Comparison of ENCODE assay signal across 8 mouse cellular contexts in genomic region chr19:34526321-34526923, GRCm38 (mm10). TPM values are rescaled to one million over a fixed set of nuclear protein-coding genes. Genes with fewer than 3 reads are reported as not detected.
DNase-seq lines count a peak whose midpoint lies in the region; ATAC-seq and TF ChIP-seq lines count a peak whose summit lies in the region.

No protein-coding gene starts in this region.

- peak overlapping the region; percentile 81 for H3K9ac ChIP-seq in heart, embryonic 12.5 days

- H3ac ChIP-seq in myocyte (ENCODE audit: control insufficient read depth, insufficient read length): no peak overlapping the region

- peak; percentile 28 to 62 for DNase-seq in heart, adult 18-20 months
- no peak for DNase-seq in heart, postnatal 4 days
- DNase-seq in brain, adult 2 months (ENCODE audit: low read depth, low spot score): peak; percentile 41
- no peak for DNase-seq in limb, embryonic 10.5 days (ENCODE audit: low spot score)
- DNase-seq in gastrocnemius, postnatal 25 days: no peak
- DNase-seq in layer of hippocampus, postnatal 10 days (ENCODE audit: low spot score in 2 of 2): no peak

- peaks cover 13% of the 10 kb centered on the region for H3K4me1 ChIP-seq in heart, embryonic 12.5 days (replicated peaks)
- H3K4me1 ChIP-seq in limb, embryonic 10.5 days: peaks cover 22% of the 10 kb centered on the region

- no peaks in the 10 kb centered on the region for H3K27me3 ChIP-seq in heart, embryonic 12.5 days (replicated peaks)
- no peaks in the 10 kb centered on the region for H3K27me3 ChIP-seq in limb, embryonic 10.5 days (ENCODE audit: low read depth, poor library complexity, severe bottlenecking)
- peaks cover 5% of the 10 kb centered on the region for H3K27me3 ChIP-seq in myocyte (ENCODE audit: control insufficient read depth, insufficient read depth, insufficient read length)

- H3K27ac ChIP-seq in heart, embryonic 12.5 days (ENCODE audit: poor library complexity, severe bottlenecking): peak overlapping the region; percentile 58; the same call in 1 of the 2 replicates
- H3K27ac ChIP-seq in limb, embryonic 10.5 days: peak overlapping the region; percentile 87

- no peaks in the 10 kb centered on the region for H3K79me2 ChIP-seq in myocyte (ENCODE audit: control insufficient read depth, insufficient read depth)

- no peaks in the 10 kb centered on the region for H3K9me3 ChIP-seq in heart, embryonic 12.5 days (replicated peaks)
- no peaks in the 10 kb centered on the region for H3K9me3 ChIP-seq in limb, embryonic 10.5 days (replicated peaks)

- H3K36me3 ChIP-seq in heart, embryonic 12.5 days: peaks cover 4% of the 10 kb centered on the region; the same call in 1 of the 2 replicates
- peaks cover 5% of the 10 kb centered on the region; the same call in 1 of the 2 replicates for H3K36me3 ChIP-seq in limb, embryonic 10.5 days
- no peaks in the 10 kb centered on the region for H3K36me3 ChIP-seq in myocyte (ENCODE audit: control insufficient read depth, insufficient read depth)

- H3K4me3 ChIP-seq in heart, embryonic 12.5 days: peak overlapping the region; percentile 72
- H3K4me3 ChIP-seq in limb, embryonic 10.5 days: peak overlapping the region; percentile 76
- H3K4me3 ChIP-seq in myocyte: peak overlapping the region; percentile 40

- H3K4me2 ChIP-seq in heart, embryonic 12.5 days: peak overlapping the region; percentile 77
- peak overlapping the region; percentile 69 for H3K4me2 ChIP-seq in myocyte (ENCODE audit: low read depth)

- WGBS in heart, embryonic 12.5 days: 17% methylated on average over 11 of the region's 11 CpGs
- 36% methylated on average over 11 of the region's 11 CpGs for WGBS in limb, embryonic 10.5 days

- TF ChIP-seq POLR2A in myocyte (IDR thresholded peaks at IDR 0.05; ENCODE audit: insufficient read length, low read depth): no peak

- ATAC-seq in heart, embryonic 12.5 days (ENCODE audit: insufficient number of reproducible peaks, low FRiP score): no peak

TF ChIP-seq in myocyte, 11 proteins besides CTCF, POLR2A, EP300 and RAD21:
- TF ChIP-seq MYOG (IDR thresholded peaks at IDR 0.05; ENCODE audit: control insufficient read depth in 1 of 3, insufficient read depth in 1 of 3, insufficient read length in 2 of 3, low read depth in 2 of 3) (no peak), CEBPB (IDR thresholded peaks at IDR 0.05; ENCODE audit: insufficient read depth, poor library complexity, severe bottlenecking) (no peak), USF1 (IDR thresholded peaks at IDR 0.05; ENCODE audit: low read depth) (no peak), MAX (IDR thresholded peaks at IDR 0.05; ENCODE audit: low read depth) (no peak), REST (IDR thresholded peaks at IDR 0.05; ENCODE audit: insufficient read depth, insufficient read length) (no peak), TCF3 (IDR thresholded peaks at IDR 0.05; ENCODE audit: insufficient read length, low read depth) (no peak), TCF12 (IDR thresholded peaks at IDR 0.05; ENCODE audit: insufficient read depth, poor library complexity, severe bottlenecking) (no peak), POLR2AphosphoS2 (IDR thresholded peaks at IDR 0.05; ENCODE audit: insufficient read length, low read depth) (no peak), MYOD1 (IDR thresholded peaks at IDR 0.05; ENCODE audit: control insufficient read depth in 1 of 3, insufficient read length in 2 of 3, low read depth in 2 of 3) (no peak), SRF (IDR thresholded peaks at IDR 0.05; ENCODE audit: control insufficient read depth, insufficient read length, low read depth) (no peak), E2F4 (IDR thresholded peaks at IDR 0.05; ENCODE audit: insufficient read depth) (no peak)
TF ChIP-seq in myocyte: peak in this region for 0.

RNA-seq across cellular contexts. Expression of gene Lipa, which starts 0.9 kb away (rescaled TPM):
- total RNA-seq in heart, adult 18-20 months (2021): 10 to 100 TPM; 22.2 to 28.9 TPM
- 10 to 100 TPM; 20.7 to 21.2 TPM for total RNA-seq in heart, postnatal 4 days (2021)
- 38.7 and 41.4 TPM in 2 replicates for polyA plus RNA-seq in heart, embryonic 12.5 days (2016; fragmentation: Nextera tagmentation; extraction: Ambion mirVana)
- polyA plus RNA-seq in limb, embryonic 10.5 days (2016; fragmentation: Nextera tagmentation; extraction: Ambion mirVana): 18.8 and 20.9 TPM in 2 replicates
- 21.4 TPM for polyA plus RNA-seq in myocyte (2012; fragmentation: generic; extraction: Trizol)
- 1 to 10 TPM; 6.5 to 9.7 TPM for total RNA-seq in gastrocnemius, postnatal 25 days (2021)
- 10 to 100 TPM; 13.8 to 14.2 TPM for total RNA-seq in layer of hippocampus, postnatal 10 days (2021)

RNA-seq across cellular contexts. Expression of gene Ifit2, which starts 24.1 kb away (rescaled TPM):
- 1 to 10 TPM; 3.1 to 3.7 TPM for total RNA-seq in heart, adult 18-20 months (2021)
- 1 to 10 TPM; 8.0 to 8.2 TPM for total RNA-seq in heart, postnatal 4 days (2021)
- 6.6 and 8.2 TPM in 2 replicates for polyA plus RNA-seq in heart, embryonic 12.5 days (2016; fragmentation: Nextera tagmentation; extraction: Ambion mirVana)
- 4.5 and 6.0 TPM in 2 replicates for polyA plus RNA-seq in limb, embryonic 10.5 days (2016; fragmentation: Nextera tagmentation; extraction: Ambion mirVana)
- 1.8 TPM for polyA plus RNA-seq in myocyte (2012; fragmentation: generic; extraction: Trizol)
- total RNA-seq in gastrocnemius, postnatal 25 days (2021): 1 to 10 TPM in 1 of 2 experiments, under 1 TPM in 1; 0.92 to 1.7 TPM
- 1 to 10 TPM; 4.0 to 4.2 TPM for total RNA-seq in layer of hippocampus, postnatal 10 days (2021)

RNA-seq across cellular contexts. Expression of gene Ch25h, which starts 51.5 kb away (rescaled TPM):
- total RNA-seq in heart, adult 18-20 months (2021): under 1 TPM in 1 of 2 experiments, not detected in 1; 0.25 TPM
- under 1 TPM; 0.32 to 0.45 TPM for total RNA-seq in heart, postnatal 4 days (2021)
- polyA plus RNA-seq in heart, embryonic 12.5 days (2016; fragmentation: Nextera tagmentation; extraction: Ambion mirVana): 3.3 and 4.6 TPM in 2 replicates
- 0.18 and 1.2 TPM in 2 replicates for polyA plus RNA-seq in limb, embryonic 10.5 days (2016; fragmentation: Nextera tagmentation; extraction: Ambion mirVana)
- 9.9 TPM for polyA plus RNA-seq in myocyte (2012; fragmentation: generic; extraction: Trizol)
- total RNA-seq in gastrocnemius, postnatal 25 days (2021): not detected
- under 1 TPM; 0.47 to 0.53 TPM for total RNA-seq in layer of hippocampus, postnatal 10 days (2021)

RNA-seq across cellular contexts. Expression of gene Ifit3, which starts 56.9 kb away (rescaled TPM):
- total RNA-seq in heart, adult 18-20 months (2021): 1 to 10 TPM; 2.8 to 3.4 TPM
- under 1 TPM; 0.50 to 0.54 TPM for total RNA-seq in heart, postnatal 4 days (2021)
- 0.69 and 0.90 TPM in 2 replicates for polyA plus RNA-seq in heart, embryonic 12.5 days (2016; fragmentation: Nextera tagmentation; extraction: Ambion mirVana)
- 0.28 TPM in 1 of 2 replicates, not detected in the other for polyA plus RNA-seq in limb, embryonic 10.5 days (2016; fragmentation: Nextera tagmentation; extraction: Ambion mirVana)
- 0.23 TPM for polyA plus RNA-seq in myocyte (2012; fragmentation: generic; extraction: Trizol)
- total RNA-seq in gastrocnemius, postnatal 25 days (2021): under 1 TPM; 0.88 to 0.95 TPM
- 1 to 10 TPM in 1 of 2 experiments, under 1 TPM in 1; 0.66 to 1.3 TPM for total RNA-seq in layer of hippocampus, postnatal 10 days (2021)

Comparison
In these comparisons a context has a peak if more than half of its experiments do, and no peak if none do; other contexts are left out.
1. DNase-seq: peak in heart, adult 18-20 months (2 of 2) and brain, adult 2 months (single experiment); none in heart, postnatal 4 days (single experiment), limb, embryonic 10.5 days (single experiment), gastrocnemius, postnatal 25 days (single experiment) and layer of hippocampus, postnatal 10 days (0 of 2).
2. Peak in every context shown above with its lines, with median percentiles within 50 percentile points of each other: H3K4me3 ChIP-seq.